Mouse (Mus musculus) cerebellum, adult 18-20 months (tissue): ENCODE data around the gene B4galt5.
A peak's percentile ranks its signal among the peaks of the same experiment; 100 is the strongest.

Source experiments
- DNase-seq, 2 experiments: peaks; one replicate each; pipeline ENCODE4 v3.0.0; 2021

The B4galt5 gene

DNA sequence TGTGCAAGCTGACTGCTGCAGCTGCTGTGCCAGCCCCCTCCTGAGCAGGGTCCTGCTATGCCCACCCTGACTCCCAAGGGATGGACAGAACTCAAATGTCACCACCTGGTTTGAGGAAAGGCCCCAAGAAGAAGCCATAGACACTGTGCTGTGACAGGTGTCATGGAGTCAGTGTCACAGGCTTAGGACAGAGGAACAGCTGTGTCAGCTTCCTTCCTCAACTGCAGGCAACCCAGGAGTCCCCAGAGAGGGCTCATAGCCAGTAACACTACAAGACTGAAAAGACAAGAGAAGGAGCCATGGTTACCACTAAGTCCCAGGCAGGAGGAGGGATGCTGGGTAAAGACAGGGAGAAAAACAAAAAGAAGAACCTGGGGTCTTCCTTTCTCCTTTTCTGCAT lies 7.9 kb upstream of the B4galt5 start:
- DNase-seq: no peak

DNA sequence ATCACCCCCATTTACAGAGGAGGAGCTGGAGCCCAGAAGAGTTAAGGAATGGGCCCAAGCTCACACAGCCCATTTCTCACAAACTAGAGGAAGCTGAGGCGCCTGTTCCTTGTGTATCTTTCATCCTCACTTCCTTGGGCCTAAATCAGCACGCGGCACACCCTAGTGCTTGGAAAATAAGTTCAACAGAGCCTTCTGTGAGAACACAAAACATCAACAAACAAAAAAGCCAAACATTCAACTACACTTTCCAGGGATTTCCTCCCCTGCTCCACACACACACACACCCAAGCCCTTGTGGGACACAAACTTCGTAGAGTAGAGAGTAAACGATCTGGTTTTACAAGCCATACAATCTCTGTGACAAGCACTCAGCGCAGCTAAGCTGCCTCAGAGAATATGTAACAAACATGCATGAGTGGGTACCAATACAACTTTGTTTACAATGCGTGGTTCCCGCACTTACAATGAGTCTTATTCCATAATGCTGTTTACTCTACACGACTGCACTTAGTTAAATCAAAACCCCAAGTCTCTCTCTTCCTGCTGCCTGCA lies 5.7 kb upstream of the B4galt5 start:
- DNase-seq: no peak

DNA sequence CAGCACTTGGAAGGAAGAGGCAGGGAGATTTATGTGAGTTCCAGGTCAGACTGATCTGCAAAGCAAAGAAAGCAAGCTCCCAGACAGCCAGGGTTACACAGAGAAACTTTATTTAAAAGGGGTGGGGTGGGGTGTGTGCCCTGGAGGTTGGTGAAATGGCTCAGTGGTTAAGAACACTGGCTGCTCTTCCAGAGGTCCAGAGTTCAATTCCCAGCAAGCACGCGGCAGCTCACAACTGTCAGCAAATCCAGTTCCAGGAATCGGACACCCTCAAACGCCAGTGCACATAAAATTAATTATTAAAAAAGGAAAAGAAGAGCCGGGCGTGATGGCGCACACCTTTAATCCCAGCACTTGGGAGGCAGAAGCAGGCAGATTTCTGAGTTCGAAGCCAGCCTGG lies 5.1 kb upstream of the B4galt5 start:
- no peak for DNase-seq

DNA sequence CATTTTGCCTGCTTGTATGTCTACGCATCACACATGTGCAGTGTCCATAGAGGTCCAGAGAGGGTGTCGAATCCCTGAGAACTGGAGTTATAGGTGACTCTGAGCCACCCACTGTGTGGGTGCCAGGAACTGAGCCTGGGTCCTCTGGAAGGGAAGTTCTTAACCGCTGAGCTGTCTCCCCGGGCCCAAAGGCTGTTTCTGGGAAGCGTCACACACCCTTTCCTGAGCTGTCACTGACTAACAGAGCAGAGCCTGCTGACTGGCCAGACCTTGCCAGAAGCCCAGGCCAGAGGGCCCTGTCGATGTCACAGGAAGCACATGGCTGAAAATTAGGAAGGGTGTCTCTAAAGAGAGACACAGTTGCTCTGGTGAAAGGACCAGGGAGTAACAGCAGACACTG lies 3.5 kb upstream of the B4galt5 start:
- no peak for DNase-seq

DNA sequence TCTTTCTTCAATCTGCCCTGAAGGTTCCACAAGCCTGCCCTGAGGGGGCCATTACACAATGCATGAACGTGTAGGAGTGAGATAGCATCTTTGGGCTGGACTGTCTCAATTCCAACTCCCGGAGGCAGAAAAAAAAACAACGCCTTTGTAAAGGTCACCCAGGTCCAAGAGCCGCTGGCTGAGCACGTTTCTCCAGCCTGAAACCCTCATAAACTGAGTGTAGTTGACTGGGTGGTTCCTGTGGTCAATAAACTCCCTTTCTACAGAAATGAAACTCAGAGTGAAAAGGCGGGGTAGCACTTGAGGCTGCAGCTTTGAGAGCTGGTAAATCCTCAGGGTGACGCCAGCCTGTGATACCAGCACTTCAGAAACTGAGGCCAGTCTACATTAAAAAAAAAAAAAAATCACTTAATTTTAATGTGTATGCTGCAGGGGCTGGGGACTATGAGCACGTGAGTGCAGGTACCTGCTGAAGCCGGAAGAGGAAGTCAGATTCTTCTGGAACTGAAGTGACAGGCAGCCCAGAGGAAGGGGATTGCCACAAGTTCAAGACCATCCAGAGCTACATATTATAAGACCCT lies 2.5 kb upstream of the B4galt5 start:
- DNase-seq: no peak

DNA sequence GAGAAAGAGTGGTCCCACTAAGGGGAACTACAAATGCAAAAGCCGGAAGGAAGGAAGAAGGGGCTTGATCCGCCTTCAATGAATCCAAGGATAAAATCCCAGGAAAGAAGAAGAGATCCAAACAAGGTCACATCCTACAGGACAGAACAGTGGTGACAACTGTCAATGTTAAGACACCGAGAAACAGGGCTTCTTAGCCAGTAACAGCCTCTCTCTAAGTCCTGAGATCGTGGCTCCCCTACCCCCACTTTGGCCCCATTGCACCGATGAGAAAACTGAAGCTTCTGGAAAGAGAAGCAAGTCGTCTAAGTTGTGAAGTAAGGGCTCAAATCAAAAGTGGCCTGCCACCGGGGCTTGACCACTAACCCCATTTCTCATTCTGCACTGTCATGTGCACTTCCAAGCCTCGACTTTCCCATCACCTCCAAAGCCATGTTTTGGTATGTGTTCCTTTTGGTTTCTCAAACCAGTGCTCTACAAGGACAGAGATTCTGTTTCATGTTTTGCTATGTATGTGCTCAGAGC lies 1.2 kb upstream of the B4galt5 start:
- peak in 1 of 2 experiments; percentile 26 for DNase-seq

DNA sequence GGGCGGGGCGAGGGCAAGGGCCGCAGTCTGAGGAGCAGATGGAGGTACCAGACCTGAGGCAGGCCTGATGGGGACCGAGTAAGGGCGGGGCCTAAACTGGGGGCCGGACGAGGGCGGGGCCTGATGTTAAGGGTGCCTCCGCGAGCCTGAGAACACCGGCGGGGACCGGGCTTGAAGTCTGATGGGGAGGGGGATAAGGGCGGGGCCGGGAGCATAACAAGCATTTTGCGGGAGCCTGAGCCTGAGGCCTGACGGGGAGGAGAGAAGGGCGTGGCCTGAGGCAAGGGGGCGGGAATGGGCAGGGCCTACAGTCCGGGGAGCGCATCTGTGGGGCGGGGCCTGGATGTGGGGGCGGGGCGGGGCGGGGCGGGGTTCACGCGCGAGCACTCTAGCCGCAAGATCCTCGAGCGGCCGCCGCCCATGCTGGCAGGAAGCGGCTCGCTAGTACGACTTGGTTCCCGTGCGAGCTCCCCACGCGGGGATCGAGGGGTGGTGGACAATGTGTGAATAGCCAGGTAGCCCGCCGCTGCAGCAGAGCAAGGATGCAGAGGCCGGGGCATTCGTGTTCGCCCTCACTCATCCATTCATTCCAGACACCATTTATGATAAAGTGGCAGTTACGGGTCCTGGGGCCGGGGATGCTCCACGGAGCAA lies 427 bp upstream of the B4galt5 start:
- DNase-seq: peak; percentile 94 to 98

DNA sequence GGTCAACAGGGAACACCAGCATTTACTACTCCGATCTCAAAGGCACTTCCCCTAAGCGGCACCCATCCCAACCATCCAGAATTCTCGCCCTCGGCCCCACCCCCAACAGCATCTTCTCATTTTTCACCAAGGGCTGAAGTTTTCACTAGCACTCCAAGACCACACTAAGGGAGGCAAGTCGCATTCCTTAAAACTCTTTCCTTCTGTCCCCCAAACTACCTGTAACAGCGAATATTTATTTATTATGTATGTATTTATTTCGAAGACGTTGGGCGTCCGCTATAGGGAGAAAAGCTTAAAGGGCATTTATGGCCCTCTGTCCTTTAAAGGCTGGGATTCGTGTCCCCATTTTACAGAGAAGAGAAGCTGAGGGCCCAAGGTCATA lies 1.0 kb downstream of the B4galt5 start:
- DNase-seq: peak; percentile 50 to 56

DNA sequence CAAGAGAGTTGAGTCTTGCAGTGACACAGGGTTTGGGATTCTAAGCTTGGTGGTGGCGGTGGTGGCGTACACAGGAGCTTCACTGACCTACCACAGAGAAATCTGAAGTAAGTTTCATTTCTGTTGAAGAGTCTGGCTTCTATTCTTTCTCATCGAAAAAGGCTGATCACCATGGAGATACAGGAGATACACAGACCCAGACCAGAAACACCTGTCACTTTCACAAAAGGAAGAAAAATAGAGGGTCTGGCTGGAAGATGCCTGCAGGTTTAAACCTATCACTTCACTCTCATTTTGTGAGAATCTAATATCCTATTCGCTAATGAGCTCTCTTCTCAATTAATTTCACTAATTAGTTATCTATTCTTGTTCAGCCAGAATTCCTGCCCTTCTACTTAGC lies 1.6 kb downstream of the B4galt5 start:
- DNase-seq: peak in 1 of 2 experiments; percentile 15

DNA sequence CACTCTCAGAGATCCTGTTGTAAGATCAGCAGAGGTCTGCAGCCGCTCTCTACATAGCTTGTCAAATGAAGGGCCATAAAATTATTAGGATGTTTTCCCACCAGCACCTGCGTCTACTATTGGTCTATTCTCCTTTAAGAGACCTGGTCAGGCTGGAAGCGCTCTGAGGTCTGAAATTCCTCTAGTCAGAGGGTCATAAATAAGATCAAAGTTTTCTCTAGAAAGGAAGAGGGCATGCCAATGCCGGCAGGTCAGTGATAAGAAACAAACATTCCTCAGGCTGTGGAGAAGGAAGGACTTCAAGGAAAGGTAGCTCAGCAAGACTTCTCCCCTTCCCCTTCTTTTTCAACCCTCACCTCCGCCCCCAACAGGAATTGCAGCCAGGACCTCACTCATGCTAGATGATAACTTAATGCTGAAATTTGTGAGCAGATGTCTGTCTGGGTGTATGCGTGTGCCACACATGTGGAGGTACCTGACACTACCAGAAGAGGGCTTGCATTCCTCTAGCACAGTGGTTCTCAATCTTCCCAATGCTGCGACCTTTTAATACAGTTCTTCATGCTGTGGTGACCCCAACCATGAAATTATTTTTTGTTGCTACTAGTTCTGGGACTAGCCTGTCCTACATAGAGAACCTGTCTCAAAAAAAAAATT lies 3.3 kb downstream of the B4galt5 start:
- DNase-seq: no peak

DNA sequence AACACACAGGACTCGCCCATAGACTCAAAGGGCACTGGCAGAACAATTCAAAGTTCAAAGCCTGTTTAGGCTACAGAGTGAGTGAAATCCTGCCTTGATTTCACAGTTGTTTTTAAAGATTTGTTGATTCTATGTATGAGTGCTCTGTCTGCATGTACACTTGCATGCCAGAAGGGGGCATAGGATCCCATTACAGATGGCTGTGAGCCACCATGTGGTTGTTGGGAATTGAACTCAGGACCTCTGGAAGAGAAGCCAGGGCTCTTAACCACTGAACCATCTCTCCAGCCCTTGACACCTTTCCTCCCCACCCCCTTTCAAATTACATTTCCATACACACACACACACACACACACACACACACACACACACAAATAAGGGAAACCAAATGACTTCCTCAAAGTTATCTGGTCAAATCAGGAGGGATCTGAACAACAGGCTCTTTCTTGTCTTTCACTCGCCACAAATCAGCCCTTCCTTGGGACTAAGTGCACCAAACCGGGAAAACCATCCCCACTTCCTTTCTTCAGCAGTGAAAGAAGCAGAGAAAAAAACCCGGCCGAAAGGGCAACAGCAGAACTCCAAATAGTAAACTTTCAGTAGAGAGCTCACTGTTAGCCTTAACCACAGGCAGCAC lies 4.0 kb downstream of the B4galt5 start:
- peak in 1 of 2 experiments; percentile 14 for DNase-seq

DNA sequence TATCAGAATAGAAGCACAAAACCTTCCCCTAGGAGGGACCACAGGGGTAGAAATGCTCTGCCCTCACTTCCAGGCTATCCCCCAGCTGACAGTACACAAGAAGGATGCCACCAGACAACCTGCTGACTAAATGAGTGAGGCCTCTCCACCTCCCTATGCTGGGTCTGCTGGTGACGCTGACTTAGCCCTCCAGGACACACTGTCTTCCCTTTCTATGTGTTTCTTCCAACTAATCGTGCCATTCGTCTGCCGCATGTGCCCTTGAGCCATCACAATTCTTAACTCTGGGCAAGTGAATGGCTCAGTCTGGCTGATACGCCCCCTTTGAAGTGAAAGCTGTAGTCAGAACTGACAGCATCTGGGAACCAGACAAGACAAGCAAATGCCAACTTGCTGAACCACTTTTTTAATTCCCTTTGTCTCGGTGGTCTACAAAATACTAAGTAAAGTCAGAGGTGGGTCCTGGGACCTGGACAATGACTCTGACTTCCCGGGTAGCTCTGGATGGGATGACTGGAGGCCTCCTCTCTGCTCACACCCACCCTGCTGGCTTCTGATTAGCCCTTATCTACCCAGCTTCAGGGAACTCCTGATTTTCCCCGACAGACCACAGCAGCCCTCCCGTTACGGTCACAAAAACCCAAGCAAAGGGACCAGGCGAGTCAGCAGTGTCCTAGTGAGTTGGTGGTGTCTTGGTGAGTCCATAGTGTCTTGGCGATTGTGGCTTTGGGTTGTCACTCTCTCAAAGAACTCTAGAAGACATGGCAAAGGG lies 5.4 kb downstream of the B4galt5 start:
- peak in 1 of 2 experiments; percentile 11 for DNase-seq

DNA sequence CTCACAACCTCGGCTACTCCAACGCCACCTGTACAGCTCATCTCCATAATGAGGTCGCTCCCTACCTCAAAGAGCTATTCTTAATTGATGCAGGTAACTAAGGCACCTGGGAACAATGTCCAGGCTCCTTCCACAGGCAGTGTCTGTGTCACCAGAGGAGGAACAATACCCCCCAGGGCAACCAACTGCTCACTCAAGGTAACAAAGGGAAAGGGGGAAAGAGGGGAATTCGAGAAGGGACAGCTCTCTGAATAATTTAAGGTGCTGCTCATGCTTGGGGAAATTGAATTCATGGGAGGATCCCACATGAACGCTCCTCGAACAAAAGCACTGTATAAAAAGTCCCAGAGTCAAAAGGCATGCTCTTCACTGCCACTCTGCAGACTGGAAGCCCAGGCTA lies 6.1 kb downstream of the B4galt5 start:
- peak in 1 of 2 experiments; percentile 11 for DNase-seq

DNA sequence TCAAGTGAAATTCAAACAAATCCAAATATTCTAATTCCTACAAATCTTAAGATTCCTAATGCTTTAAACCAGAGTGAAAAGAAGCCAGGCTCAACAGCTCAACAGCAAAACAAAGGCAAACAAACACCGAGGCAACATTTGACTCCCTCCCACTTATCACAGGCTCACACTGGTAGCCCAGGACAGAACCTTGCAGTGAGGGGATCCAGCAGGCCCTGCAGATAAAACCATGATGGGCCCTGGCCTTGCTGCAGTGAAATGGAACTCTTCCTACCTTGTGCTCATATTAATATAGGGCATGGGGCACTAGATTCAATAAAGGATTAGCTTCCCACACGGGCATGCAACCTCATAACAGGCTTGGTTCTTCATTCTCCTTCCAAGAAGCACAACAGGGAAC lies 11.4 kb downstream of the B4galt5 start:
- no peak for DNase-seq

DNA sequence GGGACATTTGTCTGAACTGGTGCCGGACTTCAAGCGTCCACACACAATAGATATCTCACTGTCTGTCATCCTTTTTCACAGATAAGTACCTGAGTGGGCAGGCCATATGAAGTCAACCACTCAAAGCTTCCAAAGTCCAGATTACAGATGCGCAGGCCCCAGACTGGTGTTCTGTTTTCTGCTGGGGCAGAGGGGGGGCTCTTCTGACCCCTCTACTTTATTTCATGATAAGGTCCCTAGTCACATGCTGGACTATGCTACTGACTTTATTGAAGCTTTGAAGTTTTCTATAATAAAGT lies 11.8 kb downstream of the B4galt5 start:
- DNase-seq: no peak

DNA sequence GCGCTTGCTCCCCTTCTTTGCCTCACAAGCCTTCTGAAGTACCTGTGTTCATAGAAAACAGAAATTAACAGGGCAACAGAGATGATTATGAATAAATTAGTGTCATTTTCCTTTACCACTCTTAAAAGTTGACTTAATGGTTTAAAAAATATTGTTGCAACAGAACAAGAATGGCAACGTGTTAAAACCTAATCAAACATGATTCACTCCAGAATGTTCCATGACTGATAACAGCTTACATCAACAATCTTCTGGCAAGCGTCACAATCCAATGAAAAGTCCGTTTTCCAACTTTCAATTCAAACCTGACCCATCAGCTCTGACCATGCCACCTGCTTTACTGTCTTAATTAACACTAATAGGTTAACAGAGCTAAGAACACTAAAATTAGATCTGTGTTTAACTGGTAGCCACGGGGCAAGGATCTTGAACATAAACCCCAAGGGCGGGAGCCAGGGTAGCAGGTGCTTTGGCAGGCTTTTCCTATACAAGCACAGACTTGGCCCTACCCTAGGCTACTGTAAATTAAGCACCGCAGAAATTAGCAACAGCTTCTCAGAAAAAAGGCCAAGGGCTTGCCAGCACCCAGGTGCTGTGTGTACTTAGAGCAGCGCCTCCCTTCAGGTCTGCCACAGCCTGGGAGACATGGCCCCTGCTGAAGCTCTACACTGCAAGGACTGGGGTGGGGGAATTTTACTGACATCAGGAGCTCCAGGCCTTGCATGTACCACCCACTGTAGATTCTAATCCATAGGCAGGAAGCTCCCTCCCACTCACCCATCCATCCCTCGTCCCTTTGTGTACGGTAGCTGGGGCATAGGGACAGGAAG lies 12.4 kb downstream of the B4galt5 start:
- peak; percentile 78 to 85 for DNase-seq

DNA sequence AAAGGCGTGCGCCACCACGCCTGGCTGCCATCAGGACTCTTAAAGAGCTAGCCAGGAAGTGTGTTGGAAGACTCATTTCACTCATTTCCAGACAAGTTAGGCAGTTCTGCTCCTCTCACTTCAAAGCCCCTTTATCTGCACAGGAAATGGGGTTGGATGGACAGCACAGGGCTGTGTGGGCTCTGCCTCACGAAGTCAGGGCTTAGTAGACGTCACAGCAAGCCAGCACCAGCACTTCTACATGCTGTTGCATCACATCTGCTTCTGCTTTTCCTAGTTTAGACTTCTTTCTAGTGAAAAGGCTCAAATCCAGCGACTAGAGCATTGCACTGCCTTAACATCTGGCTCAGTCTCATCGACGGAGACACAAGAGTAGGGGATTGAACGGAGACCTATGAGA lies 13.9 kb downstream of the B4galt5 start:
- DNase-seq: no peak

DNA sequence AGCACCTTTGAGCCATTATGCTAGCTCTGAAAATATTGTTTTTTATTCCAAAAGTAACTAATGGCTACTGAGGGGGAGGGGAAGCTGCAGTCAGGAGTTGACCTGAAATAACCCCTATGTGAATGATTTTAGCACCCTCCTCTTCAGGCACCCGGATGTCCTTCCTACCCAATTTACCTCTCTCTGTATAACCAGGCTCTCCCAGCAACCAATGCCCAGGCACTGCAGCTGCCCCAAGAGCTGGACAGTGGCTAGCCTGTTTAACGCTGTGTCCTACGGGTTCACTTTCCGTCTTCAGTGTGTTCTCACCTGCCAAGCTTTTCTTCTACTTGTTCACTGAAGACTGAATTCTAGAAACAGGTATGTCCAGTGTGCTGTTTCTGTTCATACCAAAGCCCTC lies 14.7 kb downstream of the B4galt5 start:
- no peak for DNase-seq

DNA sequence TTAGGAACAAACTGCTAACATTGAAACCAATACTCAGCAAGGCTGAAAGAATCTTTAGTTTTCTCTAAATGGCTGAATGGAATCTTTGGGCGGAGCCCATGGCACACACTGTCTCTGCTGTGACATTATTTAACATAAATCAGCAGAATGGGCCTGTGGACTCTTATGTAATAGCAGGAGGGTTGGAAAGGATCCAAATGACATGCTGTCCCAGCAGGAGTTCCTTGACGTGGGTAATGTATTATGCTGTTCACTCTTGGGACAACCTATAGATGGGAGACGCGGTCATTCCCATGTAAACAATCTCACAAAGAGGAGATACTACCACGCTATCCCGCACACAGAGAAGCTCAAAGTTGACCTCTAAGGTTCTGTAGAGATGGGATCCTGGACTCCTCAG lies 15.5 kb downstream of the B4galt5 start:
- DNase-seq: no peak

DNA sequence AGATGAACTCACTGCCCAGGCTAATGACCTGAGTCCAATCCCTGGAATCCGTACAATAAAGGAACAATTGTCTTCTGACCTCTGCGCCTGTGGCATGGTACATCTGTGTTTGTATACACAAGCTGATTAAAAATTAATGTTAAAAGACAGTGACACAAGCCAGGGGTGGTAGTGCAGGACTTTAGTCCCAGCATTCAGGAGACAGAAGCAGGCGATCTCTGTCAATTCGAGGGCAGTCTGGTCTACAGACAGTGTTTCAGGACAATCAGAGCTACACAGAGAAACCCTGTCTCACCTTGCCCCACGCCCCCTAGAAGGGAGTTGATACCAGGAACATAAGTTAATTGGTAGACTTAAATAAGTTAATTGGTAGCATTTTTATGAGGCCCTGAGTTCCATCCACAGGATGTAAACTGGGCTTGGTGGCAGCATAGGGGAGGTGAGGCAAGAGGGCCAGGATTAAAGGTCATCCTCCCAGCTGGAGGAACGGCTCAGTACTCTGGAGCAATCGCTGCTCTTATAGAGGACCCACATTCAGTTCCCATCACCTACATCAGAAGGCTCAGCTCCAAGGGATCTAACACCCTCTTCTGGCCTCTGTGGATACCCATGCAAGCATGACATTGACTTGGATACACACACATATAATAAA lies 16.5 kb downstream of the B4galt5 start:
- DNase-seq: no peak

DNA sequence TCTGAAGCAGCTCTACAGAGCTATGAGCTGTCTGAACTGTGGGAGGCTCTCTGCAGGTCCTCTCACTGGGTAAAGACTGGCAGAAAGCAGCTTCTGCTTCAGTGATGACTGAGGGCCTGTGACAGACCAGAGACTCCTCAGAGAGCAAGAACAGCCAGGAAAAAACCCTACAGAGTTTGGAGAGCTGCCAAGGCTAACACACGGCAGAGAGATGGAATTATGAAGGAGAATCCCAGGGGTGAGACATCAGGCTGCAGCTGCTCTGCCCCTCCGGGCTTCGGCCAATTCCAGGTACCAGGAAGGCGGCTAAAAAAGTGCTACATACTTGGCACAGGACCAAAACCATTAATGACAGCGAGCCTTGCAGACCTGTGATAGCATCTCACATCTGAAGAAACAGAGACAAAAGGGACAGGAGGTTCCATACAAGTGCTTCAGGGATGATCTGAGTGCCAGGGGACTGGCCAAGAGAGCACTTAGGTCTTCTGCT lies 17.5 kb downstream of the B4galt5 start:
- DNase-seq: peak; percentile 47 to 55
